Mouse (Mus musculus): ENCODE data around the gene Ubald1.

- TF ChIP-seq POLR2A (IDR thresholded peaks at IDR 0.05; ENCODE audit: borderline replicate concordance, low read depth, low read length) (no peak), CTCF (IDR thresholded peaks at IDR 0.05; ENCODE audit: low read depth, low read length) (no peak)
These were observed 35.8 kb upstream of the Ubald1 start for GRCm38 (mm10) chr16:4915931-4916330.

All from bone marrow macrophage, adult 2 months (primary cell).